Mouse (Mus musculus): ENCODE results near the gene Olfr299.

The Olfr299 gene

GRCm38 (mm10) chr7:86459621-86460020 lies at the start of gene Olfr299:
Gene Olfr299 (plus strand): TSS chr7:86459921.
- DNase-seq (ENCODE audit: low spot score), result no peak

GRCm38 (mm10) chr7:86492384-86492783 lies 32.7 kb downstream of the Olfr299 start, which contains the start of gene Olfr298:
Gene Olfr298 (minus strand): TSS chr7:86492484.
- DNase-seq (ENCODE audit: low spot score), result no peak

All from embryo, embryonic 10.5 days (tissue).